Mouse (Mus musculus): Measurements from ENCODE around the gene Fign. TPM values are rescaled to one million over a fixed set of nuclear protein-coding genes. Genes with fewer than 3 reads are reported as not detected.

Fign gene
- total RNA-seq, 4 experiments from 2014 or later: 4.5 to 6.5 (median 5.9) TPM

GRCm38 (mm10) chr2:64048142-64048541, 49.7 kb downstream of the Fign start:
- no peak for DNase-seq

- DNase-seq: peak; percentile 64
Observed at GRCm38 (mm10) chr2:64043099-64043498, 54.7 kb downstream of the Fign start.

GRCm38 (mm10) chr2:64035393-64035792, 62.4 kb downstream of the Fign start:
- DNase-seq: no peak

GRCm38 (mm10) chr2:64033871-64034270, 64.0 kb downstream of the Fign start:
- no peak for DNase-seq

GRCm38 (mm10) chr2:64025961-64026360, 71.9 kb downstream of the Fign start:
- no peak for DNase-seq

- no peak for DNase-seq
Observed at GRCm38 (mm10) chr2:63994304-63995023, 103.4 kb downstream of the Fign start.

- DNase-seq: no peak
Observed at GRCm38 (mm10) chr2:63985426-63985825, 112.4 kb downstream of the Fign start.

GRCm38 (mm10) chr2:63982351-63982751, 115.5 kb downstream of the Fign start:
- DNase-seq: no peak

- DNase-seq: no peak
Observed at GRCm38 (mm10) chr2:63981449-63981848, 116.4 kb downstream of the Fign start.

- DNase-seq: no peak
Observed at GRCm38 (mm10) chr2:63969633-63970032, 128.2 kb downstream of the Fign start.

- no peak for DNase-seq
Observed at GRCm38 (mm10) chr2:63931041-63931440, 166.8 kb downstream of the Fign start.

- DNase-seq: no peak
Observed at GRCm38 (mm10) chr2:63926481-63927097, 171.2 kb downstream of the Fign start.

- no peak for DNase-seq
Observed at GRCm38 (mm10) chr2:63925721-63926235, 172.1 kb downstream of the Fign start.
